9 mouse cellular contexts compared by ENCODE assay signal in the genomic region with DNA sequence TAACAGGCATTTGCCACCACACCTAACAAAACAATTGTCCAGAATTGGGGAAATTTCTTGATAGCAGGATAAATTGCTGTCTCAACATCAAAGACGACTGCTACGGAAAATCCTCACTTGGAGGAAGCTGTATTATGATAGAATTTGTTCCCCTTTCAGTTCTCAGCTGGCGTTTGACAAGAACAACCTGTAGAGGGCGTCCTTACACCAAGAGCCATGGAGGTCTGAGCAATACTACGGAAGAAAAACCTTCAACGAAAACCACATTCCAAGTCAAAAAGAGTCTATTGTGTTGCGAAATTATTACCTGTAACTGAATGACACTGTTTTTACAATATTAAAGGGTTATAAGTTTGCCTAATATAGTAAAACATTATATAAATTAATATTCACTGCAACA. TPM values are rescaled to one million over a fixed set of nuclear protein-coding genes. Genes with fewer than 3 reads are reported as not detected.
A peak's percentile ranks its signal among the peaks of the same experiment; 100 is the strongest.
DNase-seq lines count a peak whose midpoint lies in the region; ATAC-seq and TF ChIP-seq lines count a peak whose summit lies in the region.
"Had no signal": no experiment of that assay in that cellular context is flagged by ENCODE, and none has a peak within 500 bp of the region (broad histone marks: within the 10 kb centered on the region; RNA-seq: fewer than 3 reads in every experiment).

No protein-coding gene starts in this region.

- TF ChIP-seq CTCF in cerebellum, adult 2 months (IDR thresholded peaks at IDR 0.05; ENCODE audit: borderline replicate concordance, insufficient read depth, low read depth, low read length), result no peak

- intact Hi-C loops in heart, postnatal 36 days (cut with DNase I), result loop anchor here (2.0 to 5.0 kb wide), 2 partner anchors 53 to 155 kb away; a partner anchor contains a TSS

- peak; percentile 59 to 66 for DNase-seq in cerebellum, postnatal 14 days
- no peak for DNase-seq in cerebellum, adult 2 months
- peak; percentile 27 to 31 for DNase-seq in left cerebral cortex, adult 18-20 months (ENCODE audit: low spot score in 2 of 2)
- DNase-seq in left cerebral cortex, adult 11 months (ENCODE audit: low spot score), result no peak
- DNase-seq in NIH3T3 (ENCODE audit: low read depth), result peak; percentile 34
- peak; percentile 5 to 7 for DNase-seq in heart, postnatal 36 days
- DNase-seq in ovary, postnatal 10 days (ENCODE audit: low spot score), result no peak

- no peak overlapping the region for H3K4me3 ChIP-seq in cerebellum, adult 2 months (replicated peaks; ENCODE audit: insufficient read depth, low read depth, low read length)
- H3K4me3 ChIP-seq: heart, embryonic 15.5 days had no signal

- peak; percentile 47 for ATAC-seq in megakaryocyte progenitor cell, adult 5-6 weeks (replicated peaks; ENCODE audit: poor library complexity)

- TF ChIP-seq POLR2A in cerebellum, adult 2 months (IDR thresholded peaks at IDR 0.05; ENCODE audit: borderline replicate concordance, insufficient read depth, low read length), result no peak

- 15% methylated on average over 7 of the region's 7 CpGs for whole genome bisulfite sequencing in cerebellum, adult 2 months

- H3K27me3 ChIP-seq in cerebellum, adult 2 months (ENCODE audit: control insufficient read depth, insufficient read depth, low read length), result peaks cover 1% of the 10 kb centered on the region; the same call in 1 of the 2 replicates

- H3K27ac ChIP-seq in cerebellum, adult 2 months (ENCODE audit: insufficient read depth, low read length), result no peak overlapping the region
- H3K27ac ChIP-seq: heart, embryonic 15.5 days had no signal

- peaks cover 4% of the 10 kb centered on the region; the same call in 1 of the 2 replicates for H3K4me1 ChIP-seq in cerebellum, adult 2 months (ENCODE audit: control insufficient read depth, insufficient read depth, low read length)

RNA-seq across cellular contexts. Expression of a gene that starts 2.0 kb away (rescaled TPM):
- polyA plus RNA-seq in cerebellum, adult 2 months (2012; rRNA removed), result 1.1 and 2.3 TPM in 2 replicates
- total RNA-seq in left cerebral cortex, adult 18-20 months (2021), result 1 to 10 TPM; 1.3 to 1.7 TPM
- total RNA-seq in heart, postnatal 36 days (2021), result 1 to 10 TPM; 2.3 to 2.5 TPM
- total RNA-seq in megakaryocyte progenitor cell, adult 5-6 weeks (2015), result 0.05 TPM in 1 of 2 replicates, not detected in the other
- total RNA-seq in megakaryocyte progenitor cell, adult 5-6 weeks (2017), result not detected in 2 replicates

RNA-seq across cellular contexts. Expression of a gene that starts 52.7 kb away (rescaled TPM):
- polyA plus RNA-seq in cerebellum, adult 2 months (2012; rRNA removed), result 20.4 and 21.3 TPM in 2 replicates
- 10 to 100 TPM; 37.1 to 41.3 TPM for total RNA-seq in left cerebral cortex, adult 18-20 months (2021)
- total RNA-seq in heart, postnatal 36 days (2021), result 10 to 100 TPM; 13.4 to 13.6 TPM
- total RNA-seq in megakaryocyte progenitor cell, adult 5-6 weeks (2015), result 10.7 and 13.5 TPM in 2 replicates
- total RNA-seq in megakaryocyte progenitor cell, adult 5-6 weeks (2017), result 12.9 and 13.7 TPM in 2 replicates

Comparison
In these comparisons a context has a peak if more than half of its experiments do, and no peak if none do; other contexts are left out.
1. DNase-seq: peak in cerebellum, postnatal 14 days (2 of 2), left cerebral cortex, adult 18-20 months (2 of 2), NIH3T3 (single experiment) and heart, postnatal 36 days (2 of 2); none in cerebellum, adult 2 months (0 of 2), left cerebral cortex, adult 11 months (single experiment) and ovary, postnatal 10 days (single experiment).